Comparison of ENCODE assay signal across 8 mouse cellular contexts in the genomic region with DNA sequence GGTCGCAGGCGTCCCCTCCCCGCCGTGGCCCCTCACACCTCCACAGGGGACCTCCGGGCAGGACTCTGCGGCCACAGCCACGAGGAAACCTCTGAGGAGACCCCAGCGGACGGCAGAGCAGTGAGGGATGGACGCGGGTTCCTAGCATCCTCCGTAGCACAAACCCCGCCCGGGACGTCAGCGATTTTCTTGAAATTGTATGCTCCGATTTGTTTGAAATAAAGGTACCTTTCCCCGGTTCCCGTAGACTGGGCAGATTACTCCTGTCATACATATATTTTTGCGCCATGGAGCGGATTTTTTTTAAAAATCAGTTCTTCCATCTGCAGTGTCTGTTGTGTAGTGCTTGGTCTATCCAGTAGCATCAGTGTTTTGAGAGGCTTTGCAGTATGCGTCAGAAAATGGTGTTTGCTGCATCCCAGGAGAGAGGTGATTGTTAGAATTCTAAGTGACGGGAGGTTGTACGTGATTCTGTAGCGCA. TPM values are rescaled to one million over a fixed set of nuclear protein-coding genes. Genes with fewer than 3 reads are reported as not detected.
DNase-seq lines count a peak whose midpoint lies in the region; ATAC-seq and TF ChIP-seq lines count a peak whose summit lies in the region.

No protein-coding gene starts in this region.

- no peak for TF ChIP-seq CTCF in cerebellum, adult 2 months (IDR thresholded peaks at IDR 0.05; ENCODE audit: borderline replicate concordance, insufficient read depth, low read depth, low read length)
- TF ChIP-seq CTCF in liver, postnatal 0 days (IDR thresholded peaks at IDR 0.05; ENCODE audit: low read depth), result no peak

- peak overlapping the region; percentile 96 for H3K4me3 ChIP-seq in cerebellum, adult 2 months (replicated peaks; ENCODE audit: insufficient read depth, low read depth, low read length)
- peak overlapping the region; percentile 94 for H3K4me3 ChIP-seq in lung, embryonic 16.5 days (ENCODE audit: low read length)
- H3K4me3 ChIP-seq in forebrain, embryonic 15.5 days, result peak overlapping the region; percentile 89
- H3K4me3 ChIP-seq in liver, postnatal 0 days (ENCODE audit: low read depth, low read length), result peak overlapping the region; percentile 87
- peak overlapping the region; percentile 81 for H3K4me3 ChIP-seq in stomach, embryonic 14.5 days (ENCODE audit: low read depth, low read length)

- H3K36me3 ChIP-seq in lung, embryonic 16.5 days (ENCODE audit: control insufficient read depth, insufficient read depth, low read length), result peaks cover 4% of the 10 kb centered on the region
- H3K36me3 ChIP-seq in forebrain, embryonic 15.5 days, result peaks cover 23% of the 10 kb centered on the region
- H3K36me3 ChIP-seq in liver, postnatal 0 days (replicated peaks; ENCODE audit: insufficient read depth, low read length), result no peaks in the 10 kb centered on the region
- H3K36me3 ChIP-seq in stomach, embryonic 14.5 days (ENCODE audit: control insufficient read depth, insufficient read depth, low read length), result no peaks in the 10 kb centered on the region; the same call in 1 of the 2 replicates

- peak overlapping the region; percentile 74 for H3K4me2 ChIP-seq in lung, embryonic 16.5 days (ENCODE audit: low read depth, low read length)
- H3K4me2 ChIP-seq in forebrain, embryonic 15.5 days (replicated peaks), result peak overlapping the region; percentile 46
- H3K4me2 ChIP-seq in liver, postnatal 0 days (ENCODE audit: low read depth, low read length), result peak overlapping the region; percentile 100
- peak overlapping the region; percentile 52 for H3K4me2 ChIP-seq in stomach, embryonic 14.5 days (replicated peaks; ENCODE audit: low read depth, low read length)

- H3K4me1 ChIP-seq in cerebellum, adult 2 months (ENCODE audit: control insufficient read depth, insufficient read depth, low read length), result peaks cover 6% of the 10 kb centered on the region; the same call in 1 of the 2 replicates
- peaks cover 5% of the 10 kb centered on the region for H3K4me1 ChIP-seq in lung, embryonic 16.5 days (replicated peaks; ENCODE audit: control insufficient read depth, insufficient read depth, low read length)
- peaks cover 7% of the 10 kb centered on the region for H3K4me1 ChIP-seq in forebrain, embryonic 15.5 days
- H3K4me1 ChIP-seq in liver, postnatal 0 days (ENCODE audit: insufficient read depth), result peaks cover 6% of the 10 kb centered on the region; the same call in 1 of the 2 replicates
- H3K4me1 ChIP-seq in stomach, embryonic 14.5 days (ENCODE audit: control insufficient read depth, insufficient read depth, low read length), result no peaks in the 10 kb centered on the region

- H3K9ac ChIP-seq in lung, embryonic 16.5 days (ENCODE audit: low read length), result peak overlapping the region; percentile 94
- H3K9ac ChIP-seq in forebrain, embryonic 15.5 days (replicated peaks), result peak overlapping the region; percentile 97
- H3K9ac ChIP-seq in liver, postnatal 0 days (replicated peaks), result peak overlapping the region; percentile 85
- peak overlapping the region; percentile 82 for H3K9ac ChIP-seq in stomach, embryonic 14.5 days (replicated peaks; ENCODE audit: low read depth, low read length)

- H3K9me3 ChIP-seq in lung, embryonic 16.5 days (ENCODE audit: control insufficient read depth, low read length), result no peaks in the 10 kb centered on the region
- no peaks in the 10 kb centered on the region for H3K9me3 ChIP-seq in forebrain, embryonic 15.5 days
- H3K9me3 ChIP-seq in liver, postnatal 0 days (ENCODE audit: low read length), result no peaks in the 10 kb centered on the region
- no peaks in the 10 kb centered on the region for H3K9me3 ChIP-seq in stomach, embryonic 14.5 days (ENCODE audit: control insufficient read depth, low read depth, low read length)

- H3K27ac ChIP-seq in cerebellum, adult 2 months (ENCODE audit: insufficient read depth, low read length), result peak overlapping the region; percentile 84
- H3K27ac ChIP-seq in lung, embryonic 16.5 days (ENCODE audit: low read length), result peak overlapping the region; percentile 41
- peak overlapping the region; percentile 86 for H3K27ac ChIP-seq in forebrain, embryonic 15.5 days (replicated peaks)
- no peak overlapping the region for H3K27ac ChIP-seq in liver, postnatal 0 days (ENCODE audit: low read depth)
- H3K27ac ChIP-seq in stomach, embryonic 14.5 days (ENCODE audit: low read length), result 0 out of 2 replicates have a peak overlapping the region, but pooled peaks have one; percentile 53

- TF ChIP-seq POLR2A in cerebellum, adult 2 months (IDR thresholded peaks at IDR 0.05; ENCODE audit: borderline replicate concordance, insufficient read depth, low read length), result peak; percentile 20; the same call in 1 of the 2 replicates

- ATAC-seq in lung, embryonic 16.5 days (ENCODE audit: low read depth), result peak; percentile 77
- ATAC-seq in forebrain, embryonic 15.5 days (replicated peaks), result peak; percentile 79
- ATAC-seq in liver, postnatal 0 days, result peak; percentile 45
- peak; percentile 77 for ATAC-seq in stomach, embryonic 14.5 days (ENCODE audit: insufficient number of reproducible peaks, insufficient read depth, low FRiP score, low read depth)

- no peak for DNase-seq in cerebellum, adult 2 months
- no peak for DNase-seq in cerebellum, adult 9-11 months
- no peak for DNase-seq in lung, adult 18-20 months
- no peak for DNase-seq in liver, postnatal 0 days
- DNase-seq in gastrocnemius, postnatal 10 days, result no peak

- under 1% methylated on average over 25 of the region's 25 CpGs for whole genome bisulfite sequencing in cerebellum, adult 2 months
- WGBS in lung, embryonic 16.5 days, result under 1% methylated on average over 25 of the region's 25 CpGs
- WGBS in forebrain, embryonic 15.5 days, result under 1% methylated on average over 25 of the region's 25 CpGs
- 1% methylated on average over 23 of the region's 25 CpGs for WGBS in liver, postnatal 0 days (ENCODE audit: insufficient replicate concordance)
- under 1% methylated on average over 25 of the region's 25 CpGs for WGBS in stomach, embryonic 14.5 days

- H3K27me3 ChIP-seq in cerebellum, adult 2 months (ENCODE audit: control insufficient read depth, insufficient read depth, low read length), result no peaks in the 10 kb centered on the region
- H3K27me3 ChIP-seq in lung, embryonic 16.5 days (ENCODE audit: control insufficient read depth, insufficient read depth, low read depth, low read length), result no peaks in the 10 kb centered on the region
- no peaks in the 10 kb centered on the region for H3K27me3 ChIP-seq in forebrain, embryonic 15.5 days
- H3K27me3 ChIP-seq in liver, postnatal 0 days (ENCODE audit: insufficient read depth, low read length), result no peaks in the 10 kb centered on the region
- no peaks in the 10 kb centered on the region for H3K27me3 ChIP-seq in stomach, embryonic 14.5 days (ENCODE audit: control insufficient read depth, insufficient read depth, low read length)

- no peak for TF ChIP-seq EP300 in liver, postnatal 0 days (IDR thresholded peaks at IDR 0.05; ENCODE audit: low read depth)

RNA-seq across cellular contexts. Expression of a gene that starts 0.4 kb away (rescaled TPM):
- 26.8 and 29.3 TPM in 2 replicates for polyA plus RNA-seq in cerebellum, adult 2 months (2012; rRNA removed)
- polyA plus RNA-seq in lung, embryonic 16.5 days (2015; fragmentation: Nextera tagmentation; extraction: Ambion mirVana), result 7.0 and 7.5 TPM in 2 replicates
- polyA plus RNA-seq in forebrain, embryonic 15.5 days (2015; fragmentation: Nextera tagmentation; extraction: Ambion mirVana), result 17.3 and 17.6 TPM in 2 replicates
- polyA plus RNA-seq in liver, postnatal 0 days (2015; fragmentation: Nextera tagmentation; extraction: Ambion mirVana), result 0.56 and 0.61 TPM in 2 replicates
- polyA plus RNA-seq in stomach, embryonic 14.5 days (2014; fragmentation: Nextera tagmentation; extraction: Ambion mirVana), result 17.7 and 19.1 TPM in 2 replicates
- 1 to 10 TPM; 5.4 to 9.4 TPM for total RNA-seq in gastrocnemius, postnatal 10 days (2021)

Comparison
In these comparisons a context has a peak if more than half of its experiments do, and no peak if none do; other contexts are left out.
1. H3K4me2 ChIP-seq: peak in every context shown above with its lines; median percentile 100 in liver, postnatal 0 days; 74 in lung, embryonic 16.5 days; 52 in stomach, embryonic 14.5 days; 46 in forebrain, embryonic 15.5 days.